Mouse (Mus musculus): ENCODE measurements around the gene Mccc1. TPM values are rescaled to one million over a fixed set of nuclear protein-coding genes. Genes with fewer than 3 reads are reported as not detected.

Mccc1 gene
- total RNA-seq (2021) = 10 to 100 TPM; 38.4 to 45.3 TPM
- long read RNA-seq, experiment 1, transcript Mccc1-201 (19 exons, 2,455 nt) = major isoform, 14 of 33 reads
- long read RNA-seq, experiment 1, partial matches to known transcripts = 5 of 33 reads
- long read RNA-seq, experiment 1, other reads (novel, unspliced or antisense) = 14 of 33 reads
- long read RNA-seq, experiment 2, transcript Mccc1-201 (19 exons, 2,455 nt) = major isoform, 26 of 47 reads
- long read RNA-seq, experiment 2, partial matches to known transcripts = 3 of 47 reads
- long read RNA-seq, experiment 2, other reads (novel, unspliced or antisense) = 18 of 47 reads

- no peak for TF ChIP-seq CTCF (conservative IDR thresholded peaks at IDR 0.05)
- Histone ChIP-seq H3K27ac (peak within 1 kb of the TSS; percentile 99), H3K4me3 (peak within 1 kb of the TSS; percentile 84)
- peak; percentile 93 to 96 for DNase-seq (ENCODE audit: low spot score in 2 of 2)
Measured at GRCm38 (mm10) chr3:36000275-36001239, at the start of gene Mccc1. TSS of gene Mccc1 (minus strand) at chr3:36000678.

GRCm38 (mm10) chr3:36049106-36049505, 48.6 kb upstream of the Mccc1 start:
- TF ChIP-seq CTCF (conservative IDR thresholded peaks at IDR 0.05) = no peak
- no peak overlapping the region for H3K27ac ChIP-seq
- no peak for DNase-seq (ENCODE audit: low spot score in 2 of 2)
- H3K4me3 ChIP-seq = no peak overlapping the region

DNA sequence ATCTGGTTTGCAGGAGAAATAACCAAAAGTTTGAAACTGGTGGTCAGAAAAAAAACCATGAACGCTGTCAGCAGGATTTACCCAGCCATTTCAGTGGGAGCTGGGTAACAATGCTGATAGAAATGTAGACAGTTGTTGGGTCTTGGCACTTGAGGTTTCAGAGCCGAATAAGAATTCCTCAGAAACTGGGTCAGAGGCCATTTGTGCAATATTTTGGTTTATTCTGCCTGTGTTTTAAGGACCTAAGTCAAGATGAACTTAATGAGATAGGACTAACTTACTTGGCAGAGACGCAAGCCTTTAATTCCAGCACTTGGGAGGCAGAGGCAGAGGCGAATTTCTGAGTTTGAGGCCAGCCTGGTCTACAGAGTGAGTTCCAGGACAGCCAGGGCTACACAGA, 44.6 kb upstream of the Mccc1 start:
- DNase-seq (ENCODE audit: low spot score in 2 of 2) = no peak
- no peak overlapping the region for H3K4me3 ChIP-seq
- H3K27ac ChIP-seq = no peak overlapping the region
- TF ChIP-seq CTCF (conservative IDR thresholded peaks at IDR 0.05) = no peak

DNA sequence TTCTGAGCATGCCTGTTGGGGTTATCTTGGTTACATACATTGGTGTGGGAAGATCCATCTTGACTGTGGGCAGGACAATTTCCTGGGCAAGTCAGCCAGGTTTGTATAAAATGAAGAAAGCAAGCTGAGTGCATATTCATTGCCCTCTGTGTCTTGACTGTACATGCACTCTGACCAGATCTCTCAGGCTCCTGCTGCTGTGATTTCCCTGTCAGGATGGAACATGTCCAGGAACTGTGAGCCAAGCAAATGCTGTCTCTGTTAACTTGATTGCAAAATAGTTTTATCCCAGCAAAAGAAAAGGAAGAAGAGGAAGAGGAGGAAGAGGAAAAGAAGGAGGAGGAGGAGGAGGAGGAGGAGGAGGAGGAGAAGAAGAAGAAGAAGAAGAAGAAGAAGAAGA, 44.0 kb upstream of the Mccc1 start:
- TF ChIP-seq CTCF (conservative IDR thresholded peaks at IDR 0.05) = no peak
- Histone ChIP-seq H3K27ac (no peak overlapping the region), H3K4me3 (no peak overlapping the region)
- DNase-seq (ENCODE audit: low spot score in 2 of 2) = no peak

DNA sequence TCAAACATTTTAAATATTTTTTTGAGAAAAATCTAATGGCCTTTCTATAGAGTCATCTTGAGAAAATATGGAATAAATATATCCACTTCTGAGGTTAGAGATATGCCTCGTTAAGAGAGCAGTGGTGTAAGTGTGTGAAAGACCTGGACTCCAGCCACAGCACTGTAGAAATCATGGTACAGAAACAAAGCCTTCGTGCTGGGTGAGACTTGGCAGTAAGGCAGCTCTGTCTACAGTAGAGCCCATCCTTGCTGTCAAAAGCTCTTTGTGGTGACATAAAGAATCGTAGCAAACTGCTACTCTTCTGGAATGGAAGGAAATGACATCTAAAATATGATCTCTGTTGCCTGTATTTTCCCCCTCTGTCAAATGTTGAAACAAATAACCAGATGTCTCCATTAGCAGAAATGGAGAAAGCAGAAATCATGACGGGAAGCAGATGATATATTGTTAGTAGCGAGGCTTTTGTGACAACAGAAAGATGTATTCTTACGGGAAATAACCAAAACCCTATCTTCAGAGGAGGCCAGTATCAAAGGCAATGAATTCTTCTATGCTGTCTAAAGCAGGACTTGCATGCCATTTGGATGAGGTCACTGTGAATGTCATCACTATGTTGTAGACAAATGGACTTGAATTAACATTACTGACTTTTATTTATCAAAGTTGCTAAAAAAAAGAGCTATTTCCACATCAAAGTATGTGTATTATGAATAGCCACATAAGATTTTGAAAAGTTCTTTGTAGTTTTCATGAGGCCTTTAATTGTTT, 31.4 kb upstream of the Mccc1 start:
- DNase-seq (ENCODE audit: low spot score in 2 of 2) = no peak
- H3K27ac ChIP-seq = no peak overlapping the region
- no peak overlapping the region for H3K4me3 ChIP-seq
- TF ChIP-seq CTCF (conservative IDR thresholded peaks at IDR 0.05) = no peak

DNA sequence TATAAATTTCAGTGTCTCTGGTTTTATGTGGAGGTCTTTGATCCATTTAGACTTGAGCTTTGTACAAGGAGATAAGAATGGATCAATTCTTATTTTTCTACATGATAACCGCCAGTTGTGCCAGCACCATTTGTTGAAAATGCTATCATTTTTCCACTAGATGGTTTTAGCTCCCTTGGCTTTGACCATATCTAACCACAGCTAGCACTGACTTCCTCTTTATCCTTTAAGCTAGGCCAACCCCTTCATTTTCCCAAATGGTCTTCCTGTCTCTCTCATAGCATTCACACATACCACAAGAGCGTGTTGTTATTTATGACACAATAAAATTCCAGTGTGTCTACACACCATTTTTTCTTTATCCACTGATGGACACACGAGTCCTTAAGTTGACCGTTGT, 29.5 kb upstream of the Mccc1 start:
- H3K27ac ChIP-seq = no peak overlapping the region
- TF ChIP-seq CTCF (conservative IDR thresholded peaks at IDR 0.05) = no peak
- H3K4me3 ChIP-seq = no peak overlapping the region
- no peak for DNase-seq (ENCODE audit: low spot score in 2 of 2)

GRCm38 (mm10) chr3:36025732-36026131, 25.3 kb upstream of the Mccc1 start:
- no peak overlapping the region for H3K27ac ChIP-seq
- TF ChIP-seq CTCF (conservative IDR thresholded peaks at IDR 0.05) = no peak
- no peak for DNase-seq (ENCODE audit: low spot score in 2 of 2)
- H3K4me3 ChIP-seq = no peak overlapping the region

GRCm38 (mm10) chr3:36011239-36011638, 10.8 kb upstream of the Mccc1 start:
- DNase-seq (ENCODE audit: low spot score in 2 of 2) = no peak
- Histone ChIP-seq H3K4me3 (no peak overlapping the region), H3K27ac (no peak overlapping the region)
- TF ChIP-seq CTCF (conservative IDR thresholded peaks at IDR 0.05) = no peak

DNA sequence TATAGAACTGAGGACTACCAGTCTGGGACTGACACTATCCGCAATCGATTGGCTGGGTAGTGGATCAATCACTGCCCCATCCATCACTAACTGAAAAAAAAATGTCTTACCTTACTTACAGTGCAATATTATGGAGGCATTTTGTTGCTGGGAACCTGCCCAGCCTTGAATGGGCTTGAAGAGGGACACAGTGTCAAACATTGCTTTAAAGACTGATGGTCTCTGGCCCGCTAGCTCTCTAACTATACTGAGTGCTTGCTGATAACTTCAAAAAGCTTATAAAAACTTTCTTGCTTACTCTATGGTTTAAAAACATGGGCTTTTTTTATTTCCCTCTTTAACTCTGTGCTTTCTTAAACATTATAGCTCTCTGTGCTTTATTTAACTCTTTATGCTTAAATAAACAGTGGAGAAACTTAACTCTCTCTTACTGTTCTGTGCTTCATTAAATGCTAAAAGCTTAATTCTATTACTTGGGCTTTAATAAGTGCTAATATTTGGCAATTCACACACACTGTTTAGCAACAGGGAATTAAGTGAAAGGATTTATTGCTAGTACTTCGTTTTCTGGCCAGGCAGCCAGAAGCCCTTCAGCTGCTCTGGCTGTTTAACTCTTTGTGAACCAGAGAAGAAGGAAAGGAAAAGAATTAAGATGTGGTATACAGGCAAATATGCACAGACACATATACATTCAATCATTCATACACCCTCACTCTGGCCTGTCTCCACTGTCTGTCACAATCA, 8.1 kb upstream of the Mccc1 start:
- Histone ChIP-seq H3K27ac (no peak overlapping the region), H3K4me3 (no peak overlapping the region)
- no peak for TF ChIP-seq CTCF (conservative IDR thresholded peaks at IDR 0.05)
- no peak for DNase-seq (ENCODE audit: low spot score in 2 of 2)

- no peak for DNase-seq (ENCODE audit: low spot score in 2 of 2)
Measured at GRCm38 (mm10) chr3:36004028-36004895, 3.8 kb upstream of the Mccc1 start.

More at GRCm38 (mm10) chr3:36004028-36004895, 3.8 kb upstream of the Mccc1 start:
- no peak overlapping the region for H3K27ac ChIP-seq
- H3K4me3 ChIP-seq = no peak overlapping the region
- TF ChIP-seq CTCF (conservative IDR thresholded peaks at IDR 0.05) = no peak
